Mouse (Mus musculus): ENCODE data around the gene Tmem120b.

GRCm38 (mm10) chr5:123050918-123051317 is 17.3 kb upstream of the Tmem120b start:
- TF ChIP-seq CTCF (IDR thresholded peaks at IDR 0.05) (no peak), EP300 (IDR thresholded peaks at IDR 0.05) (no peak)

Measured in lung, postnatal 0 days (tissue).